Mouse (Mus musculus) adrenal gland (tissue): Measurements from ENCODE around the gene Itga8.

Experiments used
- intact Hi-C: fragments of 180-260 bp; cut with DNase I; formaldehyde crosslinking; loops from one replicate; pipeline ENCODE4 v1.15.1; 2025
- long read RNA-seq, 2 experiments: library from polyadenylated mRNA; unstranded; transcript quantifications; one replicate each; pipeline ENCODE4 v2.0.0; 2020; ENCODE audit warnings: borderline replicate concordance in 1 of 2; ENCODE audit not compliant: insufficient replicate concordance in 1 of 2

Gene Itga8
- long read RNA-seq, experiment 1, partial matches to known transcripts, result 0 of 3 reads
- long read RNA-seq, experiment 1, other reads (novel, unspliced or antisense), result 3 of 3 reads
- long read RNA-seq, experiment 2, full-length matches to known transcripts, result 1 of 2 reads
- long read RNA-seq, experiment 2, partial matches to known transcripts, result 0 of 2 reads
- long read RNA-seq, experiment 2, other reads (novel, unspliced or antisense), result 1 of 2 reads

DNA sequence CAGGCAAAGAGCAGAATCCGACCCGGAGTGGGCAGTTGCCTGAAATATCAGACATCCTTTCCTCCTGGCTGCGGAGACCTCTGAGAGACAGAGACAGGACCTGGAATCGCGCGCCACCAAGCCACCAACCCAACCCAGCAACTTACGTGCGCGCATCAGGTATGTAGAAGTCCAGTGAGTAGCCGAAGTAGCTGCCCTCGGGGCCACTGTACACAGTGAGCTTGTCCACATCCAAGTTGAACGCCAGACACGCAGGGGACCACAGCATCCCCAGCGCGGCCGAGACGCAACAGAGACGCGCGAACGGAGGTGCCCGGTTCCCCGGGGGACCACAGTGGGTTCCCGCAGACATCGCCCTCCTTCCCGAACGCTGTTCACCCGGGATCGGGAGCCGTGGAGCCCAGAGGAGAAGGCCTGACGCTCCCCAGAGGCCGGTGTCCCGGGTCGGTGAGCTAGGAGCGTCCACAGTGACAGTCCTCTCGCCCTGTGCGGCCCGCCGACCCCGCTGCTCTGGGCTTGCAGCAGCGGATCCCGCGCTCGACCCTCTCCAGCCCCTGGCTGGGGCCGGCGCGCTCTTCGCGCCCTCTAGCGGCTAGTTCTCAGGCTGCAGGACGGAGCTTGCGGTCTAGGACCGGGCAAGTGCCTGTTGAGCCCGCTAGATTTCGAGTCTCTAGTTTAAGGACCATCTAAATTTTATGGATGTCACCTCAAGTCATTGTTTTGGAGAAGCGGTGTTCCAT, at the start of gene Itga8:
Gene Itga8 (minus strand): TSS at position 492 of the 740 bp plus-strand sequence.
- intact Hi-C loops, result loop anchor here (2.0 to 5.0 kb wide), 4 partner anchors 86 to 299 kb away; no protein-coding TSS in a partner anchor

DNA sequence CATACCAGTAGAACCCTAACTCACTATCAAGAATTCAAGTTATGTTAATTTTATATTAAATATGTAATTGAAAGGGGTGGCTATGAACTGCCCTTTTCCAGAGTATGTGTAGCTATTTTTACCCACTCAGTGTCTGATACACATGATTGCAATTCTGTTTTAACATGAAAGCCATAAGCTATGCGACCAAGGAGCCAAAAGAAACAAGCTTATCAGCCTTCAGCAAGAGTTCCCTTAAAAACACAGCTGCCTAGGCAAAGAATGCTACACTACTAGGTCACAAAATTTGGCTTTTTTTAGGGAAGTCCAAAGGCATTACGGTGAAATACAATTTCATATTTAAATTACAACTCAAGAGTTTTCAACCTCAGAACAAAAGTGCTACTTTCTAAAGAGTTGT, 47.2 kb upstream of the Itga8 start:
- intact Hi-C loops, result no loop called here

DNA sequence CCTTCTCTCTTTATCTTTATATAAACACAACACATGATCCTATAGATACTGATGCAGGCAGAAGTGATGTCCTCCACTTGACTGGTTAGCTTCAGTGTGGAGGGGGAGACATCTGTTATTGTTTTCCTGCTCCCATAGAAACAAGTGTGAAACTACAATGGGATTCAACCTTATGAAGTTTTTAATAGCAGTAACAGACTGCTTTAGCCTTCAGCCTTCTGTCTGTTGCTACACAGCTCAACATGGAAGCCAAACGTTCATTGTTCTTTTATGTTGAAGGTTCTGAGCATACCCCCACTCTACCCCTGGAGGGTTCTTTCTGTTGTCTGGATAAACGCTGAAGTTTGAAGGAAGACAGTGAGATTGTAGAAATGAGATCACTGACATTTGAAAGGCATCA, 30.2 kb upstream of the Itga8 start:
- intact Hi-C loops, result no loop called here

GRCm38 (mm10) chr2:12329620-12330019, 27.9 kb upstream of the Itga8 start:
- intact Hi-C loops, result no loop called here

- intact Hi-C loops, result no loop called here
Observed at GRCm38 (mm10) chr2:12329068-12329407, 27.3 kb upstream of the Itga8 start.

DNA sequence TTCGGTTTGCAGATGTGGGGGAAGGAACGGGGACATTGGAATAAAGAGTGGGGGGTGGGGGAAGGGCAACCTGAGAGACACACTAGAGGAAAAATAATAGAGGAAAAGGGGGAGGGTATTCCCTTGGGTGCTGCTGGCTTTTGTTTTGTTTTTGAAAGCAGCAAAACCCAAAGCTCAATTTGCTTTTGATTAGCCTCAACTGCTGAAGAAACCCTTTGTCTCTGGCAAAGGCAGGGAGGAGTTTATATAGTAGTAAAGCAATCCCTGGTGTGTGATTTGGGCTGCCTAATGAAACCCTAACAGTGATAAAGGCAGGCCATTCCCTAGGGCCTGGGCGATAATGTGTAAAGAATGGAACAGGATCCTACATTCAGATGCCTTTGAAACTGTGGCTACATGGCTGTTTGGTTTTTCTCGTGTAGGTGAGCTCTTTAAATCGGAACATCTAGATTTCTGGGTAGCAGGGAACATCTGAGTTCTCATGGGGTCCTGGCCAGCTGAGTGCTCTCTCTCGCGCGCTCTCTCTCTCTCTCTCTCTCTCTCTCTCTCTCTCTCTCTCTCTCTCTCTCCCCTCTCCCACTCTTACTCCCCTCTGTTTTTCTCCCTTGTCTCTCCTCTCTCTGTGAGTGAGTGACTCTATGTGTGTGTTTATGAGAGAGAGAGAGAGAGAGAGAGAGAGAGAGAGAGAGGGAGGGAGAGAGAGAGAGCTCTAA, 26.8 kb upstream of the Itga8 start:
- intact Hi-C loops, result no loop called here

DNA sequence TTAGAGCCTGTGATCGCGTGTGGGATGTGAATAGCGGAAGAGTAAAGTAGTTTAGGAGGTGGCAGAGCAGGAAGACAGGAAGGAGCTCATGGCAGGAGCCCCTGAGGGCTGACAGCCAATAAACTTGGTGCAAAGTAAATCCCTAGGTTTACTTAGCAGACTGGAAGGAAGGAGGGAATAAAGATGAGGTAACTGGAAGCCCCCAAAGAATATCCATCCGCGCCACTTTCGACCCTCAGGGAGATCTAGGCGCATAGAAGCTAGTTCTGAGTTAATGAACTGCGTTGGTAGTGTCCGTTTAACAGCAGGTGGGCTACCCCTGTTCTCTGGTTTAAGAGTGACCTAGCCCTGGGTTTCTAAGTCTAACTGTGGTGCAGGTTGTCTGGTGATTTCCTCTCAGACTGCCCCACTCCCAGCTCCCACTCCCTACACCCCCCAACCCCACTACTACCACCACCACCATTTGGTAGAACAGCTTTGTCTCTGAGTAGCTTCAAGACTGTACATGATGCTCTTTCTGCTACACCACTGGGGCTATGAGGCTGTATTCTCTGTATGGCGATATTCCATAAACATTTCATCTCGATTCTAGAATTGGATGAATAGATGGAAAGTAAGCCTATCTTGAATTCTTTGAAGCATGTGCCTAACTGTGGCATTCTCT, 26.1 kb upstream of the Itga8 start:
- intact Hi-C loops, result no loop called here

- intact Hi-C loops, result no loop called here
Observed at GRCm38 (mm10) chr2:12327216-12327615, 25.5 kb upstream of the Itga8 start.

- intact Hi-C loops, result no loop called here
Observed at GRCm38 (mm10) chr2:12325868-12326267, 24.1 kb upstream of the Itga8 start.

DNA sequence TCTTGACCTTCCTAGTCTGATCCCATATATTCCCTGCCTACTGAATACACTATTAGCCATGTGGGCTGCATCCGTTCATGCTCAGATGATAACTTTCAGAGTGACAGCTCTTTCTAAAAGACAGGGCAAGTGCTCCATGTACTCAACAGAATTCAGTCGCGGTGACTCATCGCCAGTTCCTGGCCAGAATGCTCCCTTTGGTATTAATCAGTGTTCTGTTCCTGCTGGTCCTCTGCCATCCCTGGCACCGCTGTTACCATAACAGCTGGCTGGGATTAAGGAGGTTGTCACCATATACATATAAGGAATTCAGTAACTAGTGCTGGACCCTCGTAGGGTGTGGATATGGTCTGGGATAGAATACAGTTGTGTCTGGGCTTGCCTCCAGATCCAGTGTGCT, 23.7 kb upstream of the Itga8 start:
- intact Hi-C loops, result no loop called here

DNA sequence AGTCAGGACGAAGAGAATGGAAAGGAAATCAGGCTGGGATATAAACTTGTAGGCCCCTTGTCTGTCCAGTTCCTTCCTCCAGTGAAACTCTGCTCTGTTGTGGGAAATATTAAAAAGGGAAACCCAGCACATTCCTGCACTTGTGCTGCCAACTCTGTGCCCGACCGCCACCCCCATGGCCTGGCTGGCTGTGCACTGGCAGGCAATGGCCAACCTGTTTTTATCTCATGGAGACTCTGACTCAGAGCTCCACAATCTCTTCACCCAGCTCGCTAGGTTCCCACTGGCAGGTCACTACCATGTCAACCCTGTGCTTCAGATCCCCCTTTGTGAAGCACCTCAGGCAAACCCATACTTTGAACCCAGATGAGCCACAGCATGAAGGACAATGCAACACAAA, 19.2 kb upstream of the Itga8 start:
- intact Hi-C loops, result no loop called here

DNA sequence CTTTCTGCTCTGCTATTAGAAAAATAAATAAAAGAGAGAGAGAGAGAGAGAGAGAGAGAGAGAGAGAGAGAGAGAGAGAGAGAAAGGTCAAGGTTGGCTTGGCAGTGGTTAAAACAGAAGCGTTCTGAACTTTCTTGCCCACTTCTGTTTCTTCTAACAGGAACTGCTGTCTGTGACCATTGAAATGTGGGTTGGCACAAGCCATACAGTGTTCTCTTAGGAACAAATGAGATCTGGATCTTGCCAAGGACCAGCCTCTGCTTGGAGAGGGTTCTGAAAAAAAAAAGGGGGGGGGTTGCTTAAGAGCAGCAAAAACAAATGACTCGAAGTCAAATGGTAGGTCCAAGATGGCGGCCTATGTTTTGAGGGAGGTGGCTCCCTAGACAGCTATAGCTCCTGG, 17.0 kb upstream of the Itga8 start:
- intact Hi-C loops, result no loop called here

DNA sequence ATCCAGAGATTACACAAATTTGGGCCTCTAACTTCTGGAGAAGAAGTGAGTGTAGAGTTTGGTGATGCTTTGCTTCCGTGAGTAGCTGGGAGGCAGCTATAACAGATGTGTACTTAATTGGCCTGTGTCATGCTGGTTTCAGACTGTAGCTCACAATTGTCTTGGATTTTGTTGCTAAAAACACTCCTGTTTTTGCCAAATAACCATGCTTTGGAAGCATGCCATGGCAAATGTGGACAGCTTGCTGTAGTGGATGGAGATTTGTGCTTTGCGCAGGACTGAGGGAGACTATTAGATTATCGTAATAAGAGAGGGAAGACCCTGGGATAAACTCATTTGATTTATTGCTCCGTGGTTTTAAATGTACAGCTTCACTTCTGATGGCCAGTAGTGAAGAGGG, 16.3 kb upstream of the Itga8 start:
- intact Hi-C loops, result no loop called here

DNA sequence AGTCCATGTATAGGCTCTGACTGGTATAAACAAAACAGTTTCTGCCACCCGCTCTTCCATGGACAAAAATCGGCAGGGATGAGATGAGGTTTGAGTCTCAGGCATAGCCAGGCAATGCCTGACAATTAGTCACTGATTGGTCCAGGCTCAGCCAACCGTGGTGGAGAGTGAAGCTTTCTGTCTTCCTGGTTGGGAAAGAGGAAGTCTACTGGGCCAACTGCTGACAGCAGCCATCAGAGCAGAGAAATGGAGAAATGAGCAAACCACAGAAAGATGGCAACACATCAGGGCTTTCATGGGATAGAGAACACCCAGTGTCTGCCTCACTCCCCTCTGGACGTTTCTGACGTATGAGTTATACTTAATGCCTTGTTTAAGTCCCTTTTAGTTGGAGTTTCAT, 15.6 kb upstream of the Itga8 start:
- intact Hi-C loops, result no loop called here

GRCm38 (mm10) chr2:12316361-12316760, 14.6 kb upstream of the Itga8 start:
- intact Hi-C loops, result no loop called here

GRCm38 (mm10) chr2:12314028-12314427, 12.3 kb upstream of the Itga8 start:
- intact Hi-C loops, result no loop called here

- intact Hi-C loops, result no loop called here
Observed at GRCm38 (mm10) chr2:12308466-12308865, 6.7 kb upstream of the Itga8 start.

DNA sequence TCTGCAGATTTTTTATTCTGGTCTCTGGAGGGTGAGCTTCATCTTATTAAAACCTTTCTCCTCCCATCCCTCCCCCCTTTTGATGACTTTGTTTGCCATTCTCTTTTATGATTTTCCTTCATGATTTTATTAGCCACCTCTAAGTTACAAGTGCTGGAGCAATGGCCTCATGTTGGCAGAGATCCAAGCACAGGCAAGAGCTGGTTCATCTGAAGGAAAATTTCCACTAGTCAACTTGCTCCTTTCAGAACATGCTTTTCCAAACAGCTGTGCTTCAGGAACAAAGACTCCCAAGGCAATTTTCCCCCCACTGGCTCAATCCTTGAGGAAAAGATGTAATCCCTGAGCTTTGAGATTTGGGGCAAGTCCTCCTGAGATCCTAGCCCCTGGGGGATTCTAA, 5.6 kb upstream of the Itga8 start:
- intact Hi-C loops, result no loop called here

DNA sequence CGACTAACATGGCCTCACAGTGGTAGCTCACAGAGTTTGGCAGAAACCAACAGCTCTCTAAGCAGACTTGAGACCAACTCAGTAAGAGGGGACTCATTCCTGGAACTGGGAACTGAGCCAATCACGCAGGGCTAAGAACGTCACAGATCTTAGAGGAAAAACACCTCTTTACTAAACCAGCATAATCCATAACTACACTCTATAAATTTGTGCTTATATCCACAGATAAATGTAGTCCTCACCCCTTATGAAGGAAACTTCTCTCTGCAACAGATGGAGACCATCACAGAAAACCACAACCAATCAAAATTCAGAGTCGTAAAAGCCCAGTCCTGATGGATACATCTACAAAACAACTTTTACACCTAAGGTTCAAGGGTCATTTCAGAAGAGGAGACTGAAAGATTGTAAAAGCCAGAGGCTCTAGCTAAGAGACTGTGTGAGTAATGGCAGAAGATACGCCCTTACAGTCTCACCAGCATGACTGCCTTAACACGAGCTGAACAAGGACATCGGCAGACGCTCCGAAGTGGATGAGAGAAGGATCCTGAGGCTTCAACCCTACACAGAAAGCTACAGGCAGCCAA, 3.4 kb upstream of the Itga8 start:
- intact Hi-C loops, result no loop called here

GRCm38 (mm10) chr2:12300449-12301228, 1.1 kb downstream of the Itga8 start:
- intact Hi-C loops, result loop anchor here (2.0 to 5.0 kb wide), 3 partner anchors 87 to 298 kb away; no protein-coding TSS in a partner anchor

DNA sequence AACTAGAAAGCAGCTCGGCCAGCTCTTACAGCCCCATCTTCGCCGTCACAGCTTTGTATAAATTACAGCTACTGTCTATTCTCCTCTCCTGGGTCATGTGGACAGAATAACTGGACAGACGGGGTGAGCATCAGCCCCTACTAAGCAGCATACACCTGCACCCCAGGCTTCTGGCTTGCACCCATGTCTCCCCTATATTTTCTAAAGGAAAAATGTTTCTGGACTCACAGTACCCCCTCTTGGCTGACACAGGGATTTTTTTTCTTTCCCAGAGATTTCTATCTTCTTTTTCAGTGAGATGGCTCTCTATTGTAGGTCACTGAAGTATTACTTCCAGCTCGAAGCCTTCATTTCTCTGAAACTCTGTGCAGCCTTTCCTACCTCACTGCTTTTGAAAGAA, 4.4 kb downstream of the Itga8 start:
- intact Hi-C loops, result no loop called here
